Mouse (Mus musculus) myocyte (in vitro differentiated cells): ENCODE measurements around the gene Tll2.

Source experiments
- MAX ChIP-seq: IDR thresholded peaks from one replicate; pipeline ENCODE4 v1.6.1; 2011; ENCODE audit warnings: low read depth, mild to moderate bottlenecking, control low read depth
- POLR2A ChIP-seq: IDR thresholded peaks from one replicate; pipeline ENCODE4 v1.6.1; 2011; ENCODE audit warnings: low read depth, mild to moderate bottlenecking, control low read depth, moderate library complexity; ENCODE audit not compliant: insufficient read length
- TCF12 ChIP-seq: IDR thresholded peaks from one replicate; pipeline ENCODE4 v1.6.1; 2011; ENCODE audit warnings: mild to moderate bottlenecking, control low read depth; ENCODE audit not compliant: poor library complexity, insufficient read depth, severe bottlenecking
- TCF3 ChIP-seq: IDR thresholded peaks from one replicate; pipeline ENCODE4 v1.6.1; 2011; ENCODE audit warnings: low read depth, control low read depth; ENCODE audit not compliant: insufficient read length
- USF1 ChIP-seq: IDR thresholded peaks from one replicate; pipeline ENCODE4 v1.6.1; 2011; ENCODE audit warnings: low read depth, mild to moderate bottlenecking, control low read depth, moderate library complexity

DNA sequence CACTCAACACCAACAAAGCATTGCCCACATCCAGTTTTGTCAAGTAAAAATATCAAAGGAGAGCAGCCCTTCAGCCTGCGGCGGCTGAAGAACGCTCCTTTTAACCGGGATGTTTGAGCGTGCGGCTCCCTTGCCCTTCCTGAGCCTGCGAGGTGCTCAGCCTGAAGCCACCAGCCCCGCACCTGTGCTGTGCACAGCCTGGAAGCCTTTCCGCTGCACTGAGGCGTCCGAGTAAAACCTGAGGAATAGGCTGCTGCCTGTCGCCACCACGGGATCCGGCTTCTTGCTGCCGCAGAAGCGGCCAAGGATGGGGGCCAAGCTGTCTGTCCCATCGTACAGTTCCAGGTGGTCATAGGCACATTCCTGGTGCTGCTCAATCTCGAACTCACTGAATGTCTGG is 118.1 kb downstream of the Tll2 start:
- no peak for TF ChIP-seq POLR2A
- TF ChIP-seq MAX = no peak
- TF ChIP-seq TCF12 = no peak
- TF ChIP-seq USF1 = no peak
- TF ChIP-seq TCF3 = no peak
